Mouse (Mus musculus): ENCODE measurements around the gene C4bp.

DNA sequence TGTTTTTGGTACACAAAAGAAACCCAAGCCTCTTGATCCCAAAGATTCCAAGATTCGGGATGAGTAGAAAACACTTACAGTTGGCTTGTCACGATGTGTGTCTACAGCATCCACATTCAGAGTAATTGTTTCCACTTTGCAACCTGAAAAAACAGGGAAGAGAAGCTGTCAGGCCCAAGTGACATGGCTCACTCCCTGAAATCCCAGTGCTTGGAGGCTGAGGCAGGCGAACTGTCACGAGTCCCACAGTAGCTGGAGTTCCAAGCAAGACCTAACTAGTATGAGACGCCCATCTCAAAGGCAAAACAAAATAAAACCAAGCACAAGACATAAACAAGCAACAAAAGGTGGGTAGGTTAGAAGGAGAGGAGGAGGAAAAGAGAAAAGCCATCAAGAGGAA is 37.2 kb upstream of the C4bp start:
- TF ChIP-seq CTCF (IDR thresholded peaks at IDR 0.05; ENCODE audit: low read depth, low read length) = no peak
- TF ChIP-seq POLR2A (IDR thresholded peaks at IDR 0.05; ENCODE audit: extremely low read depth, insufficient read depth, low read length) = no peak

All from liver, adult 2 months (tissue).